ENCODE assay signal across 8 mouse cellular contexts in the genomic region with DNA sequence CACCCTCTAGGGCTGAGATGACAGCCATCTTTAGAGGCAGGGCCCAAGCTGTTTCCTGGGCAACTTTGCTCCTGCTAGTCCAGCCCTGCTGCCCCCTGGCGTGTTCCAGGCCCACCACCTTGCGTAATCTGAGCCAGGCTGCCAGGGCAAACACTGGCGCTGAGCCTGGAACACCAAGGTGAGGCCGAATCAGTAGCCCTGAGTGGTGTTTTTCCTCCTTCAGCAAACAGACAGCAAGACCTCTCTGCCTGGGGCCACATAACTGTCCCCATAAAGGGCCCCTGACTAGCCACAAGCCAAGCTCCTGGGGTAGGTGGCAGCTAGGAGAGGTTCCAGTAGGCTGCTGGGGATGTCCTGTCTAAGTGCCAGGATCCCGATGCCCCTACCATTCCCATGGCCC. TPM values are rescaled to one million over a fixed set of nuclear protein-coding genes. Genes with fewer than 3 reads are reported as not detected.
DNase-seq lines count a peak whose midpoint lies in the region; ATAC-seq lines count a peak whose summit lies in the region.

No protein-coding gene starts in this region.

- peaks cover 27% of the 10 kb centered on the region for H3K4me1 ChIP-seq in liver, embryonic 11.5 days (replicated peaks; ENCODE audit: control insufficient read depth, insufficient read depth, low read length)

- H3K4me3 ChIP-seq in liver, embryonic 11.5 days (ENCODE audit: low read depth, low read length), result peak overlapping the region; percentile 90; the same call in 1 of the 2 replicates

- peaks cover 6% of the 10 kb centered on the region; the same call in 1 of the 2 replicates for H3K27me3 ChIP-seq in liver, embryonic 11.5 days (replicated peaks; ENCODE audit: control insufficient read depth, insufficient read depth, low read length)

- no peaks in the 10 kb centered on the region for H3K9me3 ChIP-seq in liver, embryonic 11.5 days (ENCODE audit: control insufficient read depth, low read length)

- no peak for ATAC-seq in liver, embryonic 11.5 days (replicated peaks; ENCODE audit: low FRiP score)
- ATAC-seq in megakaryocyte-erythroid progenitor cell, adult 5-6 weeks (replicated peaks; ENCODE audit: low FRiP score, low TSS enrichment, poor library complexity, severe bottlenecking), result no peak

- H3K27ac ChIP-seq in liver, embryonic 11.5 days (ENCODE audit: low read depth, low read length), result peak overlapping the region; percentile 42; the same call in 1 of the 2 replicates

- peaks cover 15% of the 10 kb centered on the region for H3K36me3 ChIP-seq in liver, embryonic 11.5 days (ENCODE audit: control insufficient read depth, insufficient read depth, low read length)

- H3K9ac ChIP-seq in liver, embryonic 11.5 days (ENCODE audit: low read depth, low read length), result no peak overlapping the region

- H3K4me2 ChIP-seq in liver, embryonic 11.5 days, result peak overlapping the region; percentile 97

- DNase-seq in ovary, adult 18-20 months (ENCODE audit: low spot score), result peak; percentile 44
- DNase-seq in ovary, postnatal 10 days (ENCODE audit: low spot score), result no peak
- peak; percentile 86 to 89 for DNase-seq in cerebellum, postnatal 14 days
- DNase-seq in heart, postnatal 14 days, result peak; percentile 53 to 54
- DNase-seq in liver, embryonic 11.5 days (ENCODE audit: low spot score), result no peak
- peak; percentile 57 to 77 for DNase-seq in urinary bladder, postnatal 36 days (ENCODE audit: low spot score in 2 of 2)
- DNase-seq in layer of hippocampus, adult 18-20 months (ENCODE audit: low spot score in 2 of 2), result no peak

- intact Hi-C loops in heart, postnatal 14 days (cut with DNase I), result no loop called here

- WGBS in liver, embryonic 11.5 days, result 53% methylated on average over 5 of the region's 5 CpGs

RNA-seq across cellular contexts. Expression of a gene that starts 5.1 kb away (rescaled TPM):
- 100 to 1,000 TPM; 115 to 127 TPM for total RNA-seq in heart, postnatal 14 days (2021)
- polyA plus RNA-seq in liver, embryonic 11.5 days (2014; fragmentation: Nextera tagmentation; extraction: Ambion mirVana), result 8.3 and 10.4 TPM in 2 replicates
- 24.9 and 31.5 TPM in 2 replicates for total RNA-seq in megakaryocyte-erythroid progenitor cell, adult 5-6 weeks (2014; fragmentation: Nextera tagmentation)
- total RNA-seq in megakaryocyte-erythroid progenitor cell, adult 5-6 weeks (2017), result 8.2 and 10.0 TPM in 2 replicates
- total RNA-seq in layer of hippocampus, adult 18-20 months (2021), result 10 to 100 TPM; 37.7 to 43.7 TPM

RNA-seq across cellular contexts. Expression of a gene that starts 12.4 kb away (rescaled TPM):
- total RNA-seq in heart, postnatal 14 days (2021), result 10 to 100 TPM; 16.7 to 18.2 TPM
- polyA plus RNA-seq in liver, embryonic 11.5 days (2014; fragmentation: Nextera tagmentation; extraction: Ambion mirVana), result 15.2 and 16.4 TPM in 2 replicates
- total RNA-seq in megakaryocyte-erythroid progenitor cell, adult 5-6 weeks (2014; fragmentation: Nextera tagmentation), result 12.5 and 23.2 TPM in 2 replicates
- 1.8 and 17.9 TPM in 2 replicates for total RNA-seq in megakaryocyte-erythroid progenitor cell, adult 5-6 weeks (2017)
- total RNA-seq in layer of hippocampus, adult 18-20 months (2021), result 1 to 10 TPM; 5.2 to 6.0 TPM

RNA-seq across cellular contexts. Expression of a gene that starts 28.9 kb away (rescaled TPM):
- 10 to 100 TPM; 68.8 to 69.3 TPM for total RNA-seq in heart, postnatal 14 days (2021)
- 9.4 and 12.4 TPM in 2 replicates for polyA plus RNA-seq in liver, embryonic 11.5 days (2014; fragmentation: Nextera tagmentation; extraction: Ambion mirVana)
- 20.3 and 33.2 TPM in 2 replicates for total RNA-seq in megakaryocyte-erythroid progenitor cell, adult 5-6 weeks (2014; fragmentation: Nextera tagmentation)
- 10.8 and 19.4 TPM in 2 replicates for total RNA-seq in megakaryocyte-erythroid progenitor cell, adult 5-6 weeks (2017)
- 100 to 1,000 TPM; 164 TPM for total RNA-seq in layer of hippocampus, adult 18-20 months (2021)

RNA-seq across cellular contexts. Expression of a gene that starts 57.2 kb away (rescaled TPM):
- total RNA-seq in heart, postnatal 14 days (2021), result 10 to 100 TPM; 29.7 to 31.3 TPM
- polyA plus RNA-seq in liver, embryonic 11.5 days (2014; fragmentation: Nextera tagmentation; extraction: Ambion mirVana), result 9.7 and 10.5 TPM in 2 replicates
- total RNA-seq in megakaryocyte-erythroid progenitor cell, adult 5-6 weeks (2014; fragmentation: Nextera tagmentation), result 13.2 and 17.8 TPM in 2 replicates
- 10.9 and 40.6 TPM in 2 replicates for total RNA-seq in megakaryocyte-erythroid progenitor cell, adult 5-6 weeks (2017)
- 10 to 100 TPM; 50.8 to 51.0 TPM for total RNA-seq in layer of hippocampus, adult 18-20 months (2021)

RNA-seq across cellular contexts. Expression of a gene that starts 59.3 kb away (rescaled TPM):
- total RNA-seq in heart, postnatal 14 days (2021), result 10 to 100 TPM; 17.9 to 19.2 TPM
- 23.7 and 24.0 TPM in 2 replicates for polyA plus RNA-seq in liver, embryonic 11.5 days (2014; fragmentation: Nextera tagmentation; extraction: Ambion mirVana)
- total RNA-seq in megakaryocyte-erythroid progenitor cell, adult 5-6 weeks (2014; fragmentation: Nextera tagmentation), result 11.2 and 24.2 TPM in 2 replicates
- total RNA-seq in megakaryocyte-erythroid progenitor cell, adult 5-6 weeks (2017), result 20.1 and 23.2 TPM in 2 replicates
- 10 to 100 TPM; 39.3 to 41.6 TPM for total RNA-seq in layer of hippocampus, adult 18-20 months (2021)

Comparison
In these comparisons a context has a peak if more than half of its experiments do, and no peak if none do; other contexts are left out.
1. DNase-seq: peak in ovary, adult 18-20 months (single experiment), cerebellum, postnatal 14 days (2 of 2), heart, postnatal 14 days (2 of 2) and urinary bladder, postnatal 36 days (2 of 2); none in ovary, postnatal 10 days (single experiment), liver, embryonic 11.5 days (single experiment) and layer of hippocampus, adult 18-20 months (0 of 2).